Mouse (Mus musculus): ENCODE results near the gene Naxd.
"Not testable (repeated sequence)": the region's sequence is repeated elsewhere in the genome, so short reads cannot be mapped to it uniquely, and the experiment has no call there.

Gene Naxd

DNA sequence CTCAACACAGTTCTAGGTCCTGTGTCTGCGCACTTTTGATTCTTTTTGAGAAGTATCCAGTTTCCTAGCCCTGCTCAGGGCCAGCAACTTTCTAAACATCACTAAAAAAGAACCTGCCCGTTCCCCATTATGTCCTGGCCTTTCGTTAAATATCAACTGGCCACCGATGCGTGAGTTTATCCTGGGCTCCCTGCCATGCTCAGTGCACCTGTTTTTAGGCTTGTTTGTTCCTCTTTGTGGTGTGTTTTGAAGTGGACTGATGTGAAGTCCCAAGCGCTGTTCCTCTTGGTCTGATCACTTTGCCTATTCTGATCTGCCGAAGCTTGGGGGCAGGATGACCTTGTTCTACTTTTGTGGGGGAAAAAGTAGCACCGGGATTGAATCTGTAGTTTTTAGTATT, 26.0 kb upstream of the Naxd start:
- no peak for DNase-seq (ENCODE audit: low read depth, low spot score)

DNA sequence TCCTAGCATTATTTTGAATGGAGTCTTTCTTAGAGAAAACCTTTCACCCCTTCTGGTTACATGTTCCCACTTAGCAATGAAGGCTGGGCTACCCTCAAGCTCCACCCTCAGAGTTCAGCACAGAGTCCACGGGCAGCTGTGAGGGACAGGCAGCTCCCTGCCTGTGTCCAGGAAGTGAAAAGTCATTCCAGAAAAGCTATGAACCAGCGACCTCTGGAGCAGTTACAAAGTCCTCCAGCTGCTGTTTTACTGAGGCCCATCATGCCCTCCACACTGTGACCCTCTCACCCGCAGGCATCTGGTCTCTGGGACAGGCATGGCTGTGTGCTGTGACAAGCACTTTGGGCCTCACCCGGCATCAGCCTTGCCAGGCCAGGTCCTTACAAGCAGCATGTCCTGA, 24.2 kb upstream of the Naxd start:
- peak; percentile 46 for DNase-seq (ENCODE audit: low read depth, low spot score)

DNA sequence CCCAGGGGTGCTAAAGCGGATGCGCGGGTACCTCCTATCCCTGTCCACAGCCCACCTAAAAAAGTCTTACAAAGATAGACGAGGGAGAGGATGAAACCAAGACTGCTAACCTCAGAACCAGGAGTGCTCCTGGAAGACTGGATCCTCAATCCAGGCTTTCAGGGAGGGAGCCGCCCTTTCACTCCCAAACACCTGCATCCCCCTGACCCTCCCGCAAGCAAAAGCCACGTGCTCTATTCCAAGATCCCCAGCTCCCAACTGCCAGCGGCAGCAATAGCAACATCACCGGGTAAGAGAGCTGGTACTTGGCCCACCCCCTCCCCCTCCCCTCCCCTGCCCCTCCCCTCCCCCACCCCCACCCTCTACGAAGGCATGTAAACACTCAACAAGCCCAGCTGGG, 21.9 kb upstream of the Naxd start:
- no peak for DNase-seq (ENCODE audit: low read depth, low spot score)

DNA sequence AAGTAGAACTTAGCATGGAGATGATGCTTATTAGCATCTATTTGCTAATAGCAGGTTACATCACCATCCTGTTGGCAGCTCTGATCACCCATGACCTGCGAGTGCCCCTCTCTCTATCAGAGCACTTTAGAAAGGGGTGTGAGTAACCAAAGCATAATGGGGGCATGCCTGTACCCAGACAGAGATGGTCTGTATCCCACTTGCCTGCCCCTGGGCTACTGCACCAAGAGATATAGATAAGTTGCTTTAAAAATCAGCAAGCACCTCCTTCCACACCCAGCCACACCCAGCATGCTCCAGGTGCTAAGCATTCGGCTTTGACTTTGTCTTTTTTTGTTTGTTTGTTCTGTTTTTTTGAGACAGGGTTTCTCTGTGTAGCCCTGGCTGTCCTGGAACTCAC, 21.4 kb upstream of the Naxd start:
- DNase-seq (ENCODE audit: low read depth, low spot score), result no peak

DNA sequence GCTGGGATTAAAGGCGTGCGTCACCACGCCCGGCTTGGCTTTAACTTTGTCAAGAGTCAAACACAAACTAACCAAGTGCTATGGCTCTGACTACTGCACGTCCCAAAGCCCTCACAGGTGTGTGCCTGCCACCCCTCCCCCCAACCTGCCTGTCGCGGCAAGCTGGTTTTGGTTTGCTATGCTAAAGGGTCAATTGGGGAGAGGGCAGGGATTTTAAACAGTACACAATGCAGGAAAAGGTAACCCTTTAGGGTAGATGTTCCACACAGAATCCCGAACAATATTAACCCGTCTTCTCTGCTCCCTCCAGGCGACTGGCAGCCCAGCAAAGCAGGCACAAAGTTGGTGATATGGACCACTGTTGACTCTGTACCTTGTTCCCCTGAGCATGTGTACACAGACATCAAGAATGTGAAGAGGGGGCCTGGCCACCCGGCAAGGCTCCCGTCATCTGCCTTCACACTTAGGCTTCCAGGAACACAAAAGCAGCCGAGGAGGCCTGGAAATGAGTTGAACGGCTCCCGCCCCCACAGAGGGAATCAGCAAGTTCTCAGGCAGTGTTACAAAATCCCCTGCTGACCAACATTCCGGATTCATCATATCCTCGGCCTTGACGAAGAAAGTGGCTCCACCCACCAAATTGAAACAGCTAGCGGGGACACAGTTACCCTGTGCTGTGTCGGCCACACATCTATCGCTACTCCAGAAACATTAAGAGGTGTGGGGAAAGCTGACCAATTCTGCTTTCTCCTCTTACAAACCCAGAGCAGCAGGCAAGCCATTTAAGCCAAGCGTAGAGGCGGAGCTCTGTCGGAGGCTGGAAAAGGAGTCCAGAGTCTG, 20.7 kb upstream of the Naxd start:
- peak; percentile 53 for DNase-seq (ENCODE audit: low read depth, low spot score)

DNA sequence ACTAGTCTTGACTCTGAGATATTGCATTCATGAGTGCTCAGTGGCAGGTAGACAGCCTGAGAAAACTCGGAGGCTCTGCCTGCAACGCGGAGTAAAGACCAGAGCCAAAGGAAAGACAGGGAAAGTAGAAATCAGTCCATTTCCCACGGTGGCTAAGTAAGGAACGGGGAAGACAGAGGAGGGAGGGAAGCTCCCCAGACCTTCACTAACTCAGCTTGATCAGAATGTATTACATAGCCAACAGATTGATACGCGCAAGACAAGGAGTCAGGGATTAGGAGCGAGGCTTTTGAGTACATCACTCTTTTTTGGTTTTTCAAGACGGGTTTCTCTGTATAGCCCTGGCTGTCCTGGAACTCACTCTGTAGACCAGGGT, 20.1 kb upstream of the Naxd start:
- DNase-seq (ENCODE audit: low read depth, low spot score), result no peak

DNA sequence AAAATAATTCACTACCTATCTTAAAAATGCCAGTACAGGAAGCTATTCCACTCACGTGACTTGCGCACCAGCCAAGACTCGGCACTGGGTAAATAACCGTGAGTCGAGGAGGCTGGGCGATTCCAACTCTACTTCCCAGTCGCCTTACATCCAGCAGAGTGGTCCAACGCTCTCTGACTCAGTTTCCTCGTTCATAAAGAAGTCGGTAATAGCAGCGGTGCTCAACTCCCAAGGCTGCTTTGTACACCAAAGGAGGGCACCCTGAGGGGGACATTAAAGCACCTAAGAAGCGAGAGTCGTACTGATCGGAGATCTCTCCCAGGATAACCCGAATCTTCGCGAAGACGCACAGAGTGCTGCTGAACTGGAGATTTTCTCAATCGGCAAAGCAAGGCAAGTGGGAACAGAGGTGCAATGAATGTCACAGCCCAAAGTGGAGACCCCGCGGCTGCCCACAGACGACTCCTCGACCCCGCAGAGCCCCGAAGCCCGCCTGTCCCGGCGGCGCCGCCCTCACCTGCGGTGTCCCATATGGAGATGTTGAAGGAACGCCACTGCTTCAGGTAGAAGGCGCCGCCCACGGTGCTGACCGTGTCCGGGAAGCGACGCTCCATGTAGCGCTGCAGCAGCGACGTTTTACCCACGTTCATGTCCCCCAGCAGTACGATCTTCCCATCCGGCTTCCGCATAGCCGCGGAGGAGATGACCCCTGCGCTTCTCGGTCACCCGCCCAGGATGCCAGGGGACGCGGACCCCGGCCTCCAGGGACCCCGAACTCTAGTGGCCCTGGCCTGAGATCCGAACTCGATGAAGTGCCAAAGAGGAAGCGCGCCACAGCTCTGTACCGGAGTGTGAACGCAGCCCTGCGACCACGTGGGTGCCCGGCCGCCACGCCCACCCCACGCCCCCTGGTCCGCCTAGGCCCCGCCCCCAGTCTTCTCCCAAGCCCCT, 19.2 kb upstream of the Naxd start, which contains the start of gene Rab20:
Rab20 (minus strand) TSS at position 900 of the 951 bp plus-strand sequence.
- no peak for DNase-seq (ENCODE audit: low read depth, low spot score)

DNA sequence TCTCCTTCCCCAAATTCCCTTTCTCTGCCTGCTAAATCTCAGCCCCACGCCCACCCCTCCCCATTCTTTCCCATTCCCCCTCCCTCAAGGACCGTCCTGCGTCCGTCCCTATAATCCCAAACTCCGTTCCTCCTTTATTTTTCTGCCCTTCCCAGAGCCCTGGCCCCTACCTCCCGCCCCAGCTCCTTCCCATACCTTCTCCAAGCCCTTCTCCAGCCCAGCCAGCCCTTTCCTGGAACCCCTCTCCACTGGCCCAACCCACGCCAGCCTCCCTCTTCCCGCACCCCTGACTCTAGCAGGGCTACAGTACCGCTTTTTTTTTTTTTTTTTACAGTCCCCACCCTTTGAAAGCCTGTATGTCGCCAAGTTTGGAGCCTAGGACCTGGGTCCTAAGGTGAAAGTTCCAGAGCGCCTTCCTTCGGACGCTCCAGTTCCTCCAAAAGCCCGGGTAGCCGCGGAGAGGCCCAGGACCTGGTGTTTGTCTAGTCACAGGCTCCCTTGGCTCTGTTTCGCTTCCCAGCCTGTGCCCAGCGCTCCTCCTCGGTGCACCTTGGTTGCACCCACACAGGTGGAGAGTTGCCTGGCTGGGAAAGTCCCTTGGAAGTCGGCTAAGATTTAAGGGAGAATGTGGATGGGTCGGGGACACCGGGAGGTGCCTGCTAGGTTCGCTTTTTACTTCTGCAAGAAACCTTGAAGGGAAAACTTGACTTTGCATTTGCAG, 18.3 kb upstream of the Naxd start:
- no peak for DNase-seq (ENCODE audit: low read depth, low spot score)

DNA sequence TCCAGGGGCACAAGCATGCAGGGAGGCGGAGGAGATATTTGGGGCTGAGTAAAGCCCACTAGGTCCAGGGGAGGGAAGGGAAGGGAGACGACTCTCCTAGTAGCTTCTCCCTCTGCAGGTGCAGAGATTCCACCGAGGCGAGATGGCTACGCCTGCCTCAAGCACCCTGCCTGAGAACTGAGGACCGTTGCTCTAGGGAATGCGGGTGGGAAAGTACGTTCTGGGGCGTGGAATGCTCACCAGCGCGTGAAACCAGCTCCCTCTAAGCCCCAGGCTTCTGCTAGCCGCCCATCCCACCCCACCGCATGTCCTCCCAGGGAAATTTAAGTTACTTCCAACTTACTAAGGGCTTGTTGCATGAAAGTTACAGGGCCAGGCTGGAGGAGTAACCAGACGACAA, 17.7 kb upstream of the Naxd start:
- DNase-seq (ENCODE audit: low read depth, low spot score), result no peak

DNA sequence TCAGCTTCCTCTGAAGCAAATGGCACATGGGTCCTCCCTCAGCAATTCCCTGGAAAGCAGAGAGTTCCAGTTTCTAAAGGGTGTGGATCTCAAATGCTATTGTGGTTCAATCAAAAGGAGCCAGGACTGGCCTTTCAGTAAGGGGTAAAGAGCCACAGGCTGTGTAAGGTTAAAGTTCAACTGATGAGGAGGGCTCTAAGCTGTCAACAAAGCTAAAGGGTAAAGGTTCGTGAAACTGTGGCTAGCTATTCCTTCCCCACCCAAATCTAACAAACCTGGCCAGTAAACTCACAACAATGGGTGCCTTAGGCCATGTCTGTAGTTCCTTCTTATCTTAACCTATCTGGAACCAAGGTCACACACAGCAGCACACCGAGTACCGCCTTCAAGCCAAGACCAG, 15.4 kb upstream of the Naxd start:
- DNase-seq (ENCODE audit: low read depth, low spot score), result no peak

DNA sequence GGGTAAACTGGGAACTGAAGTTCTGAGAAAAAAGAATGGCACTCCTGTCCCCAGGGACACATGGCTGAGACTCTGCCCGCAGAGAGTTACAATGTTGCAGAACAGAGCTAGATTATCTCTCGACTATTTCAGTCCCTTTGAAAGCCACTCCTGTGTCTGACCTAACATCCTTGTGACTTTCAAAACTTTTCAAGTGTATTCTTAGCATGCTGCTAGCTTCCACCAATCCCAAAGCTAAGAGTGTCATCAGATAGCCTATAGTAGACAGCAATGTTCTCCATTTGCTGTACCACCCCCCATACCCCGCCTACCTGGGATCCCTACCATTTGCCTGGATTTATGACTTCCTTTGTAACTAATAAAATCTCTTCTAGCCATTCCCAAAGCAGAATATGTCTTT, 14.8 kb upstream of the Naxd start:
- DNase-seq (ENCODE audit: low read depth, low spot score), result no peak

DNA sequence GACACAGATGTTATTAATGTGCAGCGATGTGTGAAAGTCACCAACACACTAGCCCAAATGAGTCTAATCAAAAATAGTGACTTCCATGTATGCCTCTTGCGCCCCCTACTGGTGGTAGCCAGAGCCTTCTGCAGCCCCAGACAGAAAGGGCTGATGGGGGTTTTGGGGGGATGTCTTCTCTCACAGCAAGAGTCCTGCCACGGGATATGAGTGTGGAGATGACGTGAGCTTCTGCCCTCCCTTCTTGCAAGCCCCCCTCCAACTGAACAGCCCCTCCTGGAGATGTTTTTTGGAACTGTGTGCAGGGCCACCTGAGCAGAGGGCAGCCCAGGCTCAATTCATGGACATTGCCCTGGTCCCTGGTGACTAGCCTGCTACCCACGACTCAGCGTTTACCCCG, 11.2 kb upstream of the Naxd start:
- DNase-seq (ENCODE audit: low read depth, low spot score), result peak; percentile 71

DNA sequence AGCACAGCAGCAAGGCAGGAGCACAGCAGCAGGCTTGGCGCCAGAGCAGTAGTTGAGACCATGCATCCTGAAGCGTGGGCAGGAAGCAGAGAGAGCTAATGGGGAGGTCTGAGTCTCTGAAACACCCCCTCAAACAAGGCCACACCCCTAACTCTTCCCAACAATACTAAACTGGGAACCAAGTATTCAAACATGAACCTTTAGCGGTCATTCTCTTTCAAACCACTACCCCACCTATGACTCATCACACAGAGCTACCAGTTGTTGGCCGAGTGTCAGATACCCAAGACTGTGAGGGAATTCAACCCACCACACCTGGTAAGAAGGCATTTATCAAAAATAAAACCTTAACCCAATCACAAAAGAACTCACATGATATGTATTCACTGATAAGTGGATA, 10.1 kb upstream of the Naxd start:
- no peak for DNase-seq (ENCODE audit: low read depth, low spot score)

DNA sequence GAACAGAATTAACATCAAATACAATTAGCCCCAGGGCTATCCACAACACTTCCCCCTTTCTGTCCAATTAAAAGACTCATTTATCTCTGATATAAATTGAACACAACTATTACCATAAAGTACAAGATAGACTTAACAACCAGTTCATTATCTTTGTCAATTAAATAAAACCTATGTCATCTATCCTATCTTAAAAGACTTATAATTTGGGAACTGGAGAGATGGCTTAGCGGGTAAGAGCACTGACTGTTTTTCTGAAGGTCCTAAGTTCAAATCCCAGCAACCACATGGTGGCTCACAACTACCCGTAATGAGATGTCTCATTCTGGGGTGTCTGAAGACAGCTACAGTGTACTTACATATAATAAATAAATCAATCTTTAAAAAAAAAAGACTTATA, 5.0 kb upstream of the Naxd start:
- DNase-seq (ENCODE audit: low read depth, low spot score), result not testable (repeated sequence)

DNA sequence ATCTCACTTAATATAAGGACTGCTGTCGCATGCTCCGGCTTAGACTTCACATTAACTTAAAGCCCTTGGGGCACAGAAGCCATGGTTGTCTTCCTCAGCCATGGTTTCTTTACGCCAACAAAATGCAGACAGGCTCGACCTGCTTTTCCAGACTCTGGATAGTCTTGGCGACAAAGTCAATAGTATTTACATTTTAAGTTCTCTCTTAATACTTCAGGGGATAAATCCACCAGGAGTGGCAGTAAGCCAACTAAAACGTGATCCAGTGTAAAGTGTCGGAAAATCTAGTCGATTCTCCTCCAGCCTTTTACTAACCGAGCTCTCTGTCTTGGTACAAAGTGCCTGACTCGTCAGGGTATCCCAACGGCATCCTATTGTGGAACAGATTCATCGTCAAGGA, 975 bp downstream of the Naxd start:
- DNase-seq (ENCODE audit: low read depth, low spot score), result no peak

DNA sequence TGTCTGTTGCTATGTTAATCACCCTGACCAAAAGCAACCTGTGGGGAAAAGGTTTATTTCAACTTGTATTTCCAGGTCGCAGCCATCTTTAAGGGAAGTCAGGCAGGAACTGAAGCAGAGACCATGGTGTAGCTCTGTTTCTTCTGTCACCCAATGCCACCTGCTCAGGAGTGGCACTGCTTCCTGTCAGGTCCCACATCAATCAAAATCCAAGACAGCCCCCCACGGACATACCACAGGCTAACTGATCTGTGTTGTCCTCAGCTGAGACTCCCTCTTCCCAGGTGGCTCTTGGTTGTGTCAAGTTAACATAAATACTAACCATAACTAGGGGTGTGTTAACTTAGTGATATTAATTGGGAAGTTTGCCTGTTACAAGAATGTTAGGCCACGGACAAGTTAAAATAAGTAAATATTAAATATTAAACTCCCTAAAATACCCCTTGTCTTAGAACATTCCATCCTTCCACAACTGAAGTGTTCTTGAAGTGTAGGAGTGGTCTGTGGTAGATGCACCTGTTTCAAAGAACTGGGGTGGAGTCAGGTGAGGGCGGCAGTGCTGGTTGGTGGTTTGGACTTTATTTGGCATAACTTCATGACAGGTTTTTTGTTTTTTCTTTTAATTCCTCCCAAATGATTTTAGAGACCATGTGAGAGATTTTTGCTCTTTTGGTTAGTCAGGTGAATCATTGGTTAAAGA, 1.6 kb downstream of the Naxd start:
- no peak for DNase-seq (ENCODE audit: low read depth, low spot score)

DNA sequence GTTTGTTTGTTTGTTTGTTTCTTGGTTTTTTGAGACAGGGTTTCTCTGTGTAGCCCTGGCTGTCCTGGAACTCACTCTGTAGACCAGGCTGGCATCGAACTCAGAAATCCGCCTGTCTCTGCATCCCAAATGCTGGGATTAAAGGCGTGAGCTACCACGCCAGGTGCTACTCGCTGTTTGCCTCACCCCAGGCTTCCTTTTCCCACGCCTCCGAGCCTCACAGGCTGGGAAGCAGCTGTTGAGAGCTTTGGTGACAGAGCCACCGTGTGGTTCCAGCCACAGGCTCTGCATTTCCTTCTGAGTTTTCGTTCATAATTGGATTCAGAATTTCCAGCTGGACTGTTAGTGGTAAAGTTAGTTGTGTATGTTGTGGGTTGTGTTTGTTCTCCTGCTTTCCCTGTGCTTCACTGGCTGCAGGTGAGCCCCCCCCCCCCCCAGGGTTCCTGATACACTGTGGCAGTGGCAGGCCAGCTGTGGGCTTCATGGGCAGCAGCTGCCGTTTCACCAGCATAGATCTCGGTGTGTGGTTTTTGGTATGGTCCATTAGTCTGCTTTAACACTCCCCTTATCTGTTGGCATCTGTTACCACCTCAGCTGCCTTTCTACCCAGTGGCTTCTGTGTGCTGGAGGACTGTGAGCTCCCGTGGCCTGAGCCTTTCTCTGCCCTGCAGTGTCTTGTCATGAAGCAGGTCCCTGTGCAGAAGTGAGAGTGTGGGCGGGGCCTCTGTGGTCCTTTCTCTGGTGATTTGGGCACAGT, 6.3 kb downstream of the Naxd start:
- DNase-seq (ENCODE audit: low read depth, low spot score), result no peak

DNA sequence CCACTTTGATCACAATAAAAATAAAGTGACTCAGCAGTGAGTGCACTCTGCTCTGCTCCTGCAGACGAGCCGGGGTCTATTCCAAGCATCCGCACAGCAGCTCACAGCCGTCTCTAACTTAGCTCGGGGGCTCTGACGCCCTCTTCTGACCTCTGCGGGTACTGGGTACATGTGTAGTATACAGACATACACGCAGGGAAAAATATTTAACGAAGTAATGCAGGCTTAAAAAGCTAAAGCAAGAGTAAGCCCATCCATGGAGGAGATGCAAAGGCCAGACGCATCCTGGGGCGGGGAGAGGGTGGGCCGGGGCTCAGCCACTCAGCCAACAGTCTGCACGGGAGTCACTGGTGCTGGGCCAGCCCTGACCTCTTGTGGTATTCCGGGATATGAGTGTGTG, 8.8 kb downstream of the Naxd start:
- no peak for DNase-seq (ENCODE audit: low read depth, low spot score)

DNA sequence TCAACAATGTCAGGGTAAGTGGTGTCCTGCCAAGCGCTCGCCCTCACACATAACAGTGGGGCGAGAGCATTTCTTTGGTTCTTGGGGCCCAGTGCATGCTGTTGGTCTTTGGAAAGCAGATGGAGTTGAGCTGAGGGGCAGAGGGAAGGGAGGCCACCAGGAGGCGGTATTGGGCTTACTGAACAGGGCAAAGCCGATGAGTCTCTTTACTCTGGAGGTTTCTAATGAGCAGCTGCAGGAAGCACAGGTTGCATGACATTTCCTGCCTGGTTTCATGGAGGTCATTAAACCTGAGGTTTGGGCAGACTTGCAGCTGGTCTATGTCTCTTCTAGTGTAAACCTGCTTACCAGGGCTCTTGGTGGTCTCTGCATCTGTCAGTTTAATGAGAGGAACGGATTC, 9.5 kb downstream of the Naxd start:
- peak; percentile 71 for DNase-seq (ENCODE audit: low read depth, low spot score)

DNA sequence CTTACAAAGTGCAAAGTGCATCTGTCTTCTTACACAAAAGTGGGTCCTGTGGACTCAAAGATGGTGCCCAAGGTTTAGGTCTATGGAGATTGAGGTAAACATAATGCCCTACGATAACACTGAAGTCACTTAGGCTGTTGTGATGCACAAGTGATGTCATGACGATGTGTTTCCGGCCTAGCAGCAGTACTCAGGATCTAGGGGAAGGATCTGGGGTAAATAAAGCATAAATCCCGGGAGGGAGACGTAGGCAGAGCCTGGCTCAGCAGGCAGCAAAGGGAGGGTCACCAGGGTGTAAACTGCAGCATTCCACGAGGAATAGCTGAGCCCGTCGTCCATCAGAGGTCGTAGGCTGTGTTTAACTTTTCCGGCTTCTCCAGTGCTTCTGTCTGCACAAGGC, 11.6 kb downstream of the Naxd start:
- no peak for DNase-seq (ENCODE audit: low read depth, low spot score)

DNA sequence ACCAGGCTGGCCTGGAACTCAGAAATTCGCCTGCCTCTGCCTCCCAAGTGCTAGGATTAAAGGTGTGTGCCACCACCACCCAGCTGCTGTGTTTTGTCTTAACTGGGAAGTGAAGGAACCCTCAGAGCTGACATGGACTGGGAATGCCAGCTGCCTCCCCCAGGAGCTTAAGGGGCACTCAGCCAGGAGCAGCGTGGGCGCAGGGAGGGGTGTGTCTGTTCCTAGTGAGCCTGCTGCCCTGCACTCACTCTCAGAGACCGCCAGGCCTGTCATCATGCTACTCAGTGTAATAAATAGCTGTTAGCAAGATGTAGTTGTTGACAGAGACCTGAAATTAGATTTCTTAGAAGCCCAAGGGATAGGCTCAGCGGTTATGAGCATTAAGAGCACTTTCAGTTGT, 13.7 kb downstream of the Naxd start:
- DNase-seq (ENCODE audit: low read depth, low spot score), result no peak

Data from forelimb bud, embryonic 11.5 days (tissue).